In the genomic region with DNA sequence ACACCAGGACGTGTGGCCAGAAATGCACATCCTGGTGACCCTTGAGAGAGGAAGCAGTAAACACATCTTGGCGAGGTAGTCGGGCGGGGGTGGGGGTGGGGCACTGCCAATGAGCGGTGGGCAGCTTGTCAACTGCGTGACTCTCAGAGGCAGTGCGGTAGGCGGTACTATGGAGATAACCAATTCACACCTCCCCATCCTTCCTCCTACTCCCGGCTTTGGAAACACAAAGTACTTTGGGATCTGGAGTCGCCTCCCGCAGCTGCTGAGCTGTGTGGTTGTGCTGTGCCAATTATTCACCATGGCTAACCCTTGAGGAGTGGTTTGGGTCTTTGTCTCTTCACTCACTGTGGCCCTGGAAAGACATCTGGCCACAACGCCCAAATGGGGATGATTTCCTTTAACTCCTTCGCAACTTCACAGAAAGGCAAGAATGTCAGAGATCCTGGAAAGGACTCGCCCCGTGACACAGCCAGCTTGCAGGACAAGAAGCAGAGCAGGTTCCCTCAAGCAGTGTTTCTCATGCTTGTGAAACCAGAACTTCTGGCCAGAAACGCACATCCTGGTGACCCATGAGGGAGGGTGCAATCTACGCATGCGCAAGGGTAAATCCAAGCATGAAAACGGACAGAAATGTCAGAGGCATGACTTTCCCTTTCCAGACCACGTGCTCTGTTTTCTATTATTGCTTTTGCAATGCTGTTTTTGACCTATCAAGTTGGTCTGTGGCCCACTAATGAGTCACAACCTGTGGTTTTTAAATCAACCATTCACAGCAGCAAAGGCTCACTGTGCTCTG, we compare ENCODE assay signal across 9 mouse cellular contexts. TPM values are rescaled to one million over a fixed set of nuclear protein-coding genes. Genes with fewer than 3 reads are reported as not detected.
DNase-seq lines count a peak whose midpoint lies in the region; ATAC-seq and TF ChIP-seq lines count a peak whose summit lies in the region.
"Had no signal": no experiment of that assay in that cellular context is flagged by ENCODE, and none has a peak within 500 bp of the region (broad histone marks: within the 10 kb centered on the region; RNA-seq: fewer than 3 reads in every experiment).

No protein-coding gene starts in this region.

- intact Hi-C loops in gastrocnemius, postnatal 14 days (cut with DNase I; ENCODE audit: low total_unique reads), result no loop called here
- intact Hi-C loops in left cerebral cortex, adult 2 months (cut with DNase I), result loop anchor here (2.0 kb wide), 1 partner anchor 33 kb away; a partner anchor contains a TSS

- H3K36me3 ChIP-seq in MEL (ENCODE audit: control insufficient read depth in 1 of 2, insufficient read depth in 2 of 2, low read length in 2 of 2), result peaks cover 0 to 2% of the 10 kb centered on the region in 2 experiments; a peak in 1 of 4 replicates
- H3K36me3 ChIP-seq in macrophage (ENCODE audit: inconsistent target), result no peaks in the 10 kb centered on the region
- H3K36me3 ChIP-seq in small intestine, adult 2 months (ENCODE audit: control insufficient read depth, insufficient read depth, low read length), result no peaks in the 10 kb centered on the region

- TF ChIP-seq CTCF in MEL (IDR thresholded peaks at IDR 0.05 in 2 of 3, conservative IDR thresholded peaks at IDR 0.05 in 1 of 3; ENCODE audit: control insufficient read depth in 1 of 3, insufficient read depth in 1 of 3, low read depth in 2 of 3, low read length in 3 of 3, poor library complexity in 1 of 3, severe bottlenecking in 1 of 3), result no peak
- no peak for TF ChIP-seq CTCF in left cerebral cortex, adult 2 months (IDR thresholded peaks at IDR 0.05)
- no peak for TF ChIP-seq CTCF in small intestine, adult 2 months (IDR thresholded peaks at IDR 0.05; ENCODE audit: extremely low read depth, insufficient read length, insufficient replicate concordance, low read depth, low read length)

- TF ChIP-seq POLR2A in MEL (IDR thresholded peaks at IDR 0.05; ENCODE audit: control insufficient read depth in 1 of 2, insufficient read depth in 1 of 2, low read depth in 1 of 2, low read length in 2 of 2, poor library complexity in 1 of 2), result peak in 1 of 2 experiments; percentile 64; a peak in 2 of 4 replicates
- TF ChIP-seq POLR2A in small intestine, adult 2 months (IDR thresholded peaks at IDR 0.05; ENCODE audit: low read depth, low read length), result peak; percentile 28; the same call in 1 of the 2 replicates

- peak overlapping the region; percentile 24 to 54 for H3K4me3 ChIP-seq in MEL (ENCODE audit: control insufficient read depth in 1 of 2, insufficient read depth in 1 of 2, low read depth in 2 of 2, low read length in 2 of 2)
- H3K4me3 ChIP-seq in left cerebral cortex, adult 2 months, result peak overlapping the region; percentile 30
- peak overlapping the region; percentile 19 for H3K4me3 ChIP-seq in macrophage (ENCODE audit: inconsistent target)
- H3K4me3 ChIP-seq in small intestine, adult 2 months (ENCODE audit: low read depth, low read length), result peak overlapping the region; percentile 50
- H3K4me3 ChIP-seq: erythroblast, embryonic 14.5 days had no signal

- TF ChIP-seq EP300 in MEL (IDR thresholded peaks at IDR 0.05; ENCODE audit: low read depth in 1 of 2, low read length in 2 of 2), result peak in 1 of 2 experiments; percentile 45; a peak in 2 of 4 replicates

- H3K9me3 ChIP-seq in MEL (replicated peaks; ENCODE audit: insufficient read depth, low read length), result no peaks in the 10 kb centered on the region

- no peak for TF ChIP-seq RAD21 in MEL (IDR thresholded peaks at IDR 0.05; ENCODE audit: low read depth, low read length)

- peak overlapping the region; percentile 61 for H3K9ac ChIP-seq in MEL (ENCODE audit: control insufficient read depth, low read depth, low read length, poor library complexity, severe bottlenecking)

- 0% methylated on average over 19 of the region's 20 CpGs for WGBS in macrophage (ENCODE audit: missing documents)
- WGBS in small intestine, adult 2 months, result 8% methylated on average over 20 of the region's 20 CpGs

- peaks cover 2 to 18% of the 10 kb centered on the region in 2 experiments; a peak in 3 of 4 replicates for H3K4me1 ChIP-seq in MEL (ENCODE audit: control insufficient read depth in 1 of 2, insufficient read depth in 2 of 2, low read length in 2 of 2)
- peaks cover 22% of the 10 kb centered on the region for H3K4me1 ChIP-seq in small intestine, adult 2 months (ENCODE audit: control insufficient read depth, insufficient read depth, insufficient read length, low read length)

- DNase-seq in MEL (ENCODE audit: low read depth, low spot score), result peak; percentile 92
- DNase-seq in gastrocnemius, postnatal 14 days, result peak; percentile 74
- DNase-seq in induced T-regulatory cell, adult 2 months (ENCODE audit: low read depth), result peak; percentile 81
- DNase-seq in left cerebral cortex, adult 2 months (ENCODE audit: extremely low spot score in 1 of 2, low spot score in 2 of 2), result peak; percentile 55 to 64
- DNase-seq in cerebellum, adult 11 months, result no peak

- H3K27me3 ChIP-seq in MEL (ENCODE audit: control insufficient read depth in 1 of 2, insufficient read depth in 2 of 2, low read length in 2 of 2), result no peaks in the 10 kb centered on the region
- no peaks in the 10 kb centered on the region for H3K27me3 ChIP-seq in small intestine, adult 2 months (ENCODE audit: control insufficient read depth, insufficient read depth, low read length)

- peak; percentile 75 for ATAC-seq in common myeloid progenitor, adult 5-6 weeks (replicated peaks; ENCODE audit: low read depth, poor library complexity, severe bottlenecking)

- H3K79me2 ChIP-seq in MEL (ENCODE audit: control insufficient read depth, insufficient read depth, low read length, poor library complexity), result no peaks in the 10 kb centered on the region; the same call in 1 of the 2 replicates
- H3K79me2 ChIP-seq in macrophage (ENCODE audit: inconsistent target), result no peaks in the 10 kb centered on the region

- H3K27ac ChIP-seq in MEL (ENCODE audit: control insufficient read depth, low read depth, low read length) (peak overlapping the region; percentile 82), macrophage (peak overlapping the region; percentile 84)
- peak overlapping the region; percentile 85 for H3K27ac ChIP-seq in left cerebral cortex, adult 2 months
- H3K27ac ChIP-seq in small intestine, adult 2 months (ENCODE audit: insufficient read depth, low read depth, low read length), result peak overlapping the region; percentile 70

TF ChIP-seq in MEL, 35 proteins besides CTCF, POLR2A, EP300 and RAD21 (continues in another document):
- TF ChIP-seq NELFE (IDR thresholded peaks at IDR 0.05; ENCODE audit: low read depth, low read length), result peak; percentile 58
- TF ChIP-seq MXI1 (IDR thresholded peaks at IDR 0.05; ENCODE audit: low read depth, low read length), result peak; percentile 99
- no peak for TF ChIP-seq MEF2A (IDR thresholded peaks at IDR 0.05; ENCODE audit: extremely low read depth, insufficient replicate concordance, low read depth, low read length, poor library complexity, severe bottlenecking)
- no peak for TF ChIP-seq E2F4 (IDR thresholded peaks at IDR 0.05; ENCODE audit: borderline replicate concordance, low read depth, low read length)
- TF ChIP-seq GATA1 (IDR thresholded peaks at IDR 0.05; ENCODE audit: low read depth, low read length), result no peak
- no peak for TF ChIP-seq CHD2 (IDR thresholded peaks at IDR 0.05; ENCODE audit: low read length)
- peak; percentile 100 for TF ChIP-seq MAX (IDR thresholded peaks at IDR 0.05; ENCODE audit: low read length)
- no peak for TF ChIP-seq ZNF384 (IDR thresholded peaks at IDR 0.05; ENCODE audit: low read depth, low read length)
- 0 out of 2 replicates have a peak, but pooled peaks have one; percentile 80 for TF ChIP-seq JUND (IDR thresholded peaks at IDR 0.05; ENCODE audit: low read depth, low read length)
- TF ChIP-seq RCOR1 (IDR thresholded peaks at IDR 0.05; ENCODE audit: low read depth, low read length), result no peak
- no peak for TF ChIP-seq POLR2AphosphoS5 (IDR thresholded peaks at IDR 0.05; ENCODE audit: borderline replicate concordance, low read depth, low read length)
- TF ChIP-seq USF1 (IDR thresholded peaks at IDR 0.05; ENCODE audit: low read depth, low read length), result peak; percentile 89
- TF ChIP-seq UBTF (IDR thresholded peaks at IDR 0.05; ENCODE audit: borderline replicate concordance, insufficient read depth, low read depth, low read length), result no peak
- peak; percentile 45; the same call in 1 of the 2 replicates for TF ChIP-seq BHLHE40 (IDR thresholded peaks at IDR 0.05; ENCODE audit: borderline replicate concordance, low read depth, low read length)
- TF ChIP-seq NRF1 (IDR thresholded peaks at IDR 0.05; ENCODE audit: insufficient read depth, low read depth, low read length, poor library complexity, severe bottlenecking), result peak; percentile 89
- TF ChIP-seq CHD1 (IDR thresholded peaks at IDR 0.05; ENCODE audit: low read depth, low read length), result no peak
- no peak for TF ChIP-seq MYB (IDR thresholded peaks at IDR 0.05; ENCODE audit: low read depth, low read length)

RNA-seq across cellular contexts. Expression of a gene that starts 32.7 kb away (rescaled TPM):
- total RNA-seq in MEL (2012; rRNA removed), result 19.1 and 23.9 TPM in 2 replicates
- polyA plus RNA-seq in MEL (2012; ENCODE audit: insufficient read depth in 1 of 2, insufficient read length in 2 of 2, low read depth in 1 of 2, low replicate concordance in 2 of 2, missing spikeins in 1 of 2), result 10 to 100 TPM in 1 of 2 experiments, not detected in 1; 17.2 TPM
- total RNA-seq in common myeloid progenitor, adult 5-6 weeks (2017), result 27.6 and 36.3 TPM in 2 replicates
- total RNA-seq in gastrocnemius, postnatal 14 days (2021), result 10 to 100 TPM; 16.9 to 17.7 TPM
- total RNA-seq in left cerebral cortex, adult 2 months (2021), result 100 to 1,000 TPM; 111 to 112 TPM
- total RNA-seq in macrophage (2018; cell fraction: chromatin; rRNA removed), result 100 to 1,000 TPM in 25 of 26 experiments, 10 to 100 TPM in 1; 84.8 to 216 (median 156) TPM
- 10 to 100 TPM; 55.5 to 89.9 (median 80.4) TPM for total RNA-seq in macrophage (2018; cell fraction: cytosol; rRNA removed)
- total RNA-seq in macrophage (2018; cell fraction: nucleus; rRNA removed), result 100 to 1,000 TPM in 13 of 26 experiments, 10 to 100 TPM in 13; 65.7 to 154 (median 101) TPM
- 39.6 to 55.7 TPM (median 44.7 TPM) in 3 replicates for polyA plus RNA-seq in macrophage (2018)
- polyA plus RNA-seq in small intestine, adult 2 months (2012; rRNA removed), result 2.9 and 9.1 TPM in 2 replicates

RNA-seq across cellular contexts. Expression of a gene that starts 41.3 kb away (rescaled TPM):
- total RNA-seq in MEL (2012; rRNA removed), result 31.2 and 33.8 TPM in 2 replicates
- polyA plus RNA-seq in MEL (2012; ENCODE audit: insufficient read depth in 1 of 2, insufficient read length in 2 of 2, low read depth in 1 of 2, low replicate concordance in 2 of 2, missing spikeins in 1 of 2), result 10 to 100 TPM in 1 of 2 experiments, not detected in 1; 36.2 TPM
- total RNA-seq in common myeloid progenitor, adult 5-6 weeks (2017), result 42.0 and 47.7 TPM in 2 replicates
- 10 to 100 TPM; 71.6 to 76.0 TPM for total RNA-seq in gastrocnemius, postnatal 14 days (2021)
- 100 to 1,000 TPM in 1 of 2 experiments, 10 to 100 TPM in 1; 92.8 to 107 TPM for total RNA-seq in left cerebral cortex, adult 2 months (2021)
- 10 to 100 TPM; 16.9 to 45.7 (median 26.0) TPM for total RNA-seq in macrophage (2018; cell fraction: chromatin; rRNA removed)
- total RNA-seq in macrophage (2018; cell fraction: cytosol; rRNA removed), result 10 to 100 TPM; 40.4 to 69.8 (median 48.5) TPM
- total RNA-seq in macrophage (2018; cell fraction: nucleus; rRNA removed), result 10 to 100 TPM; 20.3 to 48.3 (median 35.3) TPM
- 39.8 to 56.3 TPM (median 54.3 TPM) in 3 replicates for polyA plus RNA-seq in macrophage (2018)
- polyA plus RNA-seq in small intestine, adult 2 months (2012; rRNA removed), result 26.9 and 83.9 TPM in 2 replicates
